Mouse (Mus musculus): ENCODE data around the gene 4930453N24Rik. TPM values are rescaled to one million over a fixed set of nuclear protein-coding genes. Genes with fewer than 3 reads are reported as not detected.

The 4930453N24Rik gene
- polyA plus RNA-seq (2012; ENCODE audit: low replicate concordance) = 9.8 and 10.1 TPM in 2 replicates

DNA sequence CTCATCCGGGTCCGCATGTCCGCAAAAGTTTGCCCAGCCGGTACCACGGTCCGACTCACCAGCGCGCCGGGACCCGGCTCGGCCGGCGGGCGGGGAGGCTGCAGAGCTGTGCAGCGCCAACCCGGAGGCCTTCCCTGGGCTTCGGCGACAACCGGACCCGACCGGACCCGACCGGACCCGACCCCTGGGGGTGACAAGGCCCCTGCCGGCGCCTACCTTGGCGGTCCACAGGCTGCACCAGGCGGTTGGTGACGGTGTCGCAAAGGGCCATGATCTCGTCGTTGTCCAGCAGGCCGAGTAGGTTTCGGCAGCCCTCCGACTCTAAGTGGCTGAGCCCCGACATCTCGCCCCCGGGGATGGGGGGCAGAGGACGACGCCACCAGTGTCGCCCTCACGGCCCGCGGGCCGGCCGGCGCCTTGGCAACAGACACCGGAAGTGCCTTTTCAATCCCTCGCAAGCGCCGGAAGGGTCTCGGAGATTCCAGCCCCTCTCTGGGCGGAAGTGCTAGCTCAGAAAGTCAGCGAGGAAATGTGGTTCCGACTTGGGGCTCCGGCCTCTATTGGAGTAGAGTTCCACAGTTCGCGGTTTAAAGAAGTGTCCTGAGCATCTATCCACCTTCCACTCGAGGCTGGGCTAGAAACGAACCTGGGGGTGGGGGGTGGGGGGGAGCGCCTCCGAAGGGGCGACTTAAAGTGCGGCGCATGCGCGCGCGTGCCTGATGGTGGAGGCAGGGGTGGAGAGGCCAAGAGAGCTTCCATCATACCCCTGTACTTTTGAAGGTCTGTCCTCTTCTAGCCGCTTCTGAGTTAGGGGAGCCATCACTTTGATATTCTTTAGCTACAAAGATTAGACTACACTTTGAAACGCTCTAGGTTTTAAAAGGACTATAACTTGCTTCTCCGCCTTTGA lies at the start of gene 4930453N24Rik:
Gene 4930453N24Rik, minus strand, starts transcription at position 641 of the 910 bp plus-strand sequence.

Other genes starting within 250 kb of the 4930453N24Rik start
- not detected in 2 replicates for gene Csnka2ip, start 168.8 kb downstream of the 4930453N24Rik start, polyA plus RNA-seq (2012; ENCODE audit: low replicate concordance)
- gene Zfp654, start 80.5 kb upstream of the 4930453N24Rik start, polyA plus RNA-seq (2012; ENCODE audit: low replicate concordance) = 0.33 and 0.59 TPM in 2 replicates
- gene Cggbp1, start 80.8 kb upstream of the 4930453N24Rik start, polyA plus RNA-seq (2012; ENCODE audit: low replicate concordance) = 15.5 and 18.8 TPM in 2 replicates

Data from leukemia stem cell, adult 10-12 weeks (primary cell).